8 mouse cellular contexts compared by ENCODE assay signal in genomic region chr10:121432041-121432634, GRCm38 (mm10). TPM values are rescaled to one million over a fixed set of nuclear protein-coding genes. Genes with fewer than 3 reads are reported as not detected.
DNase-seq lines count a peak whose midpoint lies in the region; ATAC-seq and TF ChIP-seq lines count a peak whose summit lies in the region.

No protein-coding gene starts in this region.

- H3K4me1 ChIP-seq in neural tube, embryonic 13.5 days (replicated peaks), result peaks cover 56% of the 10 kb centered on the region
- H3K4me1 ChIP-seq in heart, embryonic 11.5 days (ENCODE audit: control insufficient read depth, insufficient read depth, low read length), result peaks cover 80% of the 10 kb centered on the region
- peaks cover 99% of the 10 kb centered on the region for H3K4me1 ChIP-seq in liver, embryonic 13.5 days (replicated peaks)
- peaks cover 46% of the 10 kb centered on the region for H3K4me1 ChIP-seq in small intestine, adult 2 months (ENCODE audit: control insufficient read depth, insufficient read depth, insufficient read length, low read length)

- H3K9me3 ChIP-seq in neural tube, embryonic 13.5 days, result no peaks in the 10 kb centered on the region
- H3K9me3 ChIP-seq in heart, embryonic 11.5 days (replicated peaks; ENCODE audit: control insufficient read depth, low read length), result no peaks in the 10 kb centered on the region
- no peaks in the 10 kb centered on the region for H3K9me3 ChIP-seq in liver, embryonic 13.5 days (replicated peaks)

- TF ChIP-seq CTCF in small intestine, adult 2 months (IDR thresholded peaks at IDR 0.05; ENCODE audit: extremely low read depth, insufficient read length, insufficient replicate concordance, low read depth, low read length), result no peak

- TF ChIP-seq POLR2A in small intestine, adult 2 months (IDR thresholded peaks at IDR 0.05; ENCODE audit: low read depth, low read length), result no peak

- 53% methylated on average over 12 of the region's 12 CpGs for WGBS in neural tube, embryonic 13.5 days
- 24% methylated on average over 12 of the region's 12 CpGs for WGBS in heart, embryonic 11.5 days (ENCODE audit: insufficient replicate concordance)
- 12% methylated on average over 12 of the region's 12 CpGs for WGBS in liver, embryonic 13.5 days (ENCODE audit: insufficient replicate concordance)
- 22% methylated on average over 12 of the region's 12 CpGs for WGBS in small intestine, adult 2 months

- no peak for DNase-seq in neural tube, embryonic 10.5 days (ENCODE audit: extremely low spot score, low spot score)
- DNase-seq in liver, embryonic 13.5 days, result no peak
- DNase-seq in urinary bladder, postnatal 4 days (ENCODE audit: low spot score in 2 of 2), result no peak
- no peak for DNase-seq in thymus, postnatal 4 days
- no peak for DNase-seq in retina, postnatal 1 day

- H3K27me3 ChIP-seq in neural tube, embryonic 13.5 days, result no peaks in the 10 kb centered on the region
- H3K27me3 ChIP-seq in heart, embryonic 11.5 days (ENCODE audit: control insufficient read depth, insufficient read depth, low read length), result no peaks in the 10 kb centered on the region
- no peaks in the 10 kb centered on the region for H3K27me3 ChIP-seq in liver, embryonic 13.5 days
- no peaks in the 10 kb centered on the region for H3K27me3 ChIP-seq in small intestine, adult 2 months (ENCODE audit: control insufficient read depth, insufficient read depth, low read length)

- no peak for ATAC-seq in neural tube, embryonic 13.5 days (ENCODE audit: low read depth)
- ATAC-seq in heart, embryonic 11.5 days (replicated peaks; ENCODE audit: insufficient number of reproducible peaks, low FRiP score, low TSS enrichment), result no peak
- ATAC-seq in liver, embryonic 13.5 days (ENCODE audit: low read depth), result peak; percentile 65

- 0 out of 2 replicates have a peak overlapping the region, but pooled peaks have one; percentile 13 for H3K9ac ChIP-seq in neural tube, embryonic 13.5 days
- H3K9ac ChIP-seq in heart, embryonic 11.5 days (ENCODE audit: low read depth, low read length), result peak overlapping the region; percentile 65
- peak overlapping the region; percentile 61 for H3K9ac ChIP-seq in liver, embryonic 13.5 days

- no peaks in the 10 kb centered on the region for H3K36me3 ChIP-seq in neural tube, embryonic 13.5 days
- no peaks in the 10 kb centered on the region for H3K36me3 ChIP-seq in heart, embryonic 11.5 days (ENCODE audit: control insufficient read depth, insufficient read depth, low read length)
- no peaks in the 10 kb centered on the region for H3K36me3 ChIP-seq in liver, embryonic 13.5 days
- no peaks in the 10 kb centered on the region for H3K36me3 ChIP-seq in small intestine, adult 2 months (ENCODE audit: control insufficient read depth, insufficient read depth, low read length)

- H3K4me3 ChIP-seq in neural tube, embryonic 13.5 days, result no peak overlapping the region
- H3K4me3 ChIP-seq in heart, embryonic 11.5 days (ENCODE audit: low read depth, low read length), result no peak overlapping the region
- peak overlapping the region; percentile 28; the same call in 1 of the 2 replicates for H3K4me3 ChIP-seq in liver, embryonic 13.5 days (replicated peaks)
- H3K4me3 ChIP-seq in small intestine, adult 2 months (ENCODE audit: low read depth, low read length), result no peak overlapping the region

- H3K27ac ChIP-seq in neural tube, embryonic 13.5 days (replicated peaks), result peak overlapping the region; percentile 62
- peak overlapping the region; percentile 97 for H3K27ac ChIP-seq in heart, embryonic 11.5 days (ENCODE audit: low read depth, low read length)
- peak overlapping the region; percentile 68 for H3K27ac ChIP-seq in liver, embryonic 13.5 days
- H3K27ac ChIP-seq in small intestine, adult 2 months (ENCODE audit: insufficient read depth, low read depth, low read length), result peak overlapping the region; percentile 59; the same call in 1 of the 2 replicates

- H3K4me2 ChIP-seq in neural tube, embryonic 13.5 days, result no peak overlapping the region
- peak overlapping the region; percentile 50 for H3K4me2 ChIP-seq in heart, embryonic 11.5 days
- H3K4me2 ChIP-seq in liver, embryonic 13.5 days, result peak overlapping the region; percentile 62

RNA-seq across cellular contexts. Expression of gene Rassf3, which starts 44.0 kb away (rescaled TPM):
- 6.2 and 8.0 TPM in 2 replicates for polyA plus RNA-seq in neural tube, embryonic 13.5 days (2015; fragmentation: Nextera tagmentation; extraction: Ambion mirVana)
- 18.3 and 23.9 TPM in 2 replicates for polyA plus RNA-seq in heart, embryonic 11.5 days (2014; fragmentation: Nextera tagmentation; extraction: Ambion mirVana)
- polyA plus RNA-seq in liver, embryonic 13.5 days (2015; fragmentation: Nextera tagmentation; extraction: Ambion mirVana), result 7.4 and 9.5 TPM in 2 replicates
- 16.5 and 25.8 TPM in 2 replicates for polyA plus RNA-seq in small intestine, adult 2 months (2012; rRNA removed)

Comparison
In these comparisons a context has a peak if more than half of its experiments do, and no peak if none do; other contexts are left out.
1. H3K9ac ChIP-seq: peak in every context shown above with its lines; median percentile 65 in heart, embryonic 11.5 days; 61 in liver, embryonic 13.5 days; 13 in neural tube, embryonic 13.5 days.